Mouse (Mus musculus): ENCODE data around the gene Kcnj14.

The Kcnj14 gene

DNA sequence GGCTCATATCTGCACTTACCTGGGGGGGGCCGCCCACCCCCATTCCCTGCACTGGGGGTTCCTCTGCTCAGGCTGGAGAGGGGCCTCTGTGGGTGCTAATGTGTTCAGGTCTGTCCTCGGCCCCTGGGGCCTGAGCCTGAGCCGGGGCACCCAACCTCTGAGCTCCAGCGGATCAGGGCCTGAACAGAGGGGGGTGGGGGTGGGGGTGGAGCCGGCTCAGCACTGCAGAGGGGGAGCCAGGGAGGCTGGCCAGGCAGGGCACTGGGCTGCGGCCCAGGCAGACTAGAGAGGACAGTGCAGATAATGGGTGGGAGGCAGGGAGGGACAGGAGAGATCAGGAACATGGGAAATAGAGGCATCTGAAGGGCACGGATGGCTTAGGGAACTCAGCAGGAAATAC lies at the start of gene Kcnj14:
Gene Kcnj14 (minus strand): TSS at position 185 of the 400 bp plus-strand sequence.
- no peak for DNase-seq (ENCODE audit: low spot score in 2 of 2)

DNA sequence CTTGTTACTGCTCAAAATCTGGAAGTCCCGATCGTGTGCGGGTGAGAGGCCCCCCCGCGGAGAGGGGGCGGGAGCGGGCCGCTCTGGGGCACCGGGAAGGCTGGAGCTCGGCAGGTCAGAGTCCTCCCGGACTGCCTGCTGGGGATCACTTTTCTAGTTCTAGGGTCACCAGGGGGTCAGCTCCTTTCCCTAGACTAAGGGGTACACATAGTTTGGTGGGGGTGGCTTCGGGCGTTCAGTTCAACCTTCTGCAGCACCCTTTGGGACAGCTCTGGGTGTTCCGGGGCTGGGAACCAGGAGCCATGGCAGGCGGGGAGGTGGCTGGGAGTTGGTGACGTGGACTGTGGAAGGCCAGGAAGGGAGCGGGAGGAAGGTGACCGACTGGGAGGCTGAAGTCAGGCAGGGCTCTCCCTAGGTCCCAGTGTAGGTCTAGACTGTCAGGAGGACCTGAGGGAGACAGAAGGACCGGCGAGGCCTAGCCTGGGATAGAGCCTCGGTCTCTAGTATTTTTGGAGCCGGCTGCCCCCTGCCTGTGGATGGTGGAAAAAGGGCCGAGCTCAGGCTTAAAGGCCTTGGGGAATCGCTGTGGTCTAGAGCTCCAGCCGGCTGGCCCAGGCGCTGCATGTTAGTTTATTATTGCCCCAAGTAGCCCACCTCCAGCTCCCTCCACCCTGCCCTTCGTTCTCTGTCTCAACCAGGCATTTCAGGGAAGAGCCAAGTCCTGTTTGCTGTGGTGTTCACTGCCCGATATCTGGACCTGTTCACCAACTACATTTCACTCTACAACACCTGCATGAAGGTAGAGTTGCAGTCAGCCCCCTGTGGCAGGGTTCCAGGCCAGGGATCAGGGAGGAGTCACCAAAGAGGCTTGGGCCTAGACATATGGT lies 48.7 kb upstream of the Kcnj14 start:
- DNase-seq (ENCODE audit: low spot score in 2 of 2), result no peak

- peak; percentile 83 to 92 for DNase-seq (ENCODE audit: low spot score in 2 of 2)
These were observed 48.0 kb upstream of the Kcnj14 start, which contains the start of gene Kdelr1 for GRCm38 (mm10) chr7:45872624-45873023. Gene Kdelr1, plus strand, starts transcription at chr7:45872772.

DNA sequence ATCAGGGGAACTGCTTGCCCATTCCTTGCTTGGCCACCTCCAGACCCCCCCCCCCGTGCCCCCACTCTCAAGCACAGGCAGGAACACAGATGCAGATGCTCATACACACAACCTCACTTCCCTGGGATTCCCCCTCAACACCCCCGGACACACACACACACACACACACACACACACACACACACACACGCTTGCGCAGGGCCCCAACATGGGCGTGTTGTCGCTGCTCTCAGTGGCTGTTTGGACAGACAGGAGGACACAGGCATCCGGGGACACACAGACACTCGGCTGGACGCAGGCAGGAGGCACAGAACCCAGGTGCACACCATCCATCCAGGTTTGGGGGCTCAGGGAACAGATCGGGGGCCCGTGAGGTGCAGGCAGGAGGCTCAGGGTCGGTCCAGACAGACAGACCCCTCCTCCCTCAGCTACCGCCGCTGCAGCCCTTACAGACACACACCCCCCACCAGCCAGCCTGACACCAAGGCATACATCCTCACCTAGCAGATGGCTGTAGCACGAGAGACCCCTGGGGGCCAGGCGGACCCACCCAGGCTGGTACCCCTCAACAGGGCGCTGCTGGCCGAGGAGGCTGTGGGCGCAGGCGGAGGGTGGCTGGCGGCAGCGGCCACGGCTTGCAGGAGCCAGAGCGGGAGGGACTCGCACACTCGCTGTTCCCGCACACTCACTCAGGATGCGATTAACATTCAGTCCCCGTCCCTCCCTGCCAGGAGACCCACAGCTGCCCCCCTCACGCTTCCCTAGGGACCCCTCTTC lies 45.9 kb upstream of the Kcnj14 start:
- DNase-seq (ENCODE audit: low spot score in 2 of 2), result no peak

DNA sequence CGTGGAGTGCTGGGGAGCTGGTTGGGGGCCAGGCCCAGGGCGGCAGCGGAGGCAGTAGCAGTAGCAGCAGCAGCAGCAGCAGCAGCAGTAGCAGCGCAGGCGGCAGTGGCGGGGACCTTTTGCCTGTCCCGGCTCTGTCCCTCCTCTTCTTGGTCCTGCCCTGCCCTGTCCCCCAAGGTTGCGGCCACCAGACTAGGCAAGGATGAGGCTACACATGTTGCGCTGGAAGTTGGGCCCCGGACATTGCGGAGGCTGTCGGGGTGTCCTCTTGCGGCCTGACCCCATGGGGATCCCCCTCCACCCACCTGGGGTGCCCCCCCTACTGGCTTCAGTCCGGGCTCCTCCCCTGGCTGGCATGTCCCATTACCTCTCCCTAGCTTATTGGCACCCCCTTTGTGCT lies 45.2 kb upstream of the Kcnj14 start:
- no peak for DNase-seq (ENCODE audit: low spot score in 2 of 2)

DNA sequence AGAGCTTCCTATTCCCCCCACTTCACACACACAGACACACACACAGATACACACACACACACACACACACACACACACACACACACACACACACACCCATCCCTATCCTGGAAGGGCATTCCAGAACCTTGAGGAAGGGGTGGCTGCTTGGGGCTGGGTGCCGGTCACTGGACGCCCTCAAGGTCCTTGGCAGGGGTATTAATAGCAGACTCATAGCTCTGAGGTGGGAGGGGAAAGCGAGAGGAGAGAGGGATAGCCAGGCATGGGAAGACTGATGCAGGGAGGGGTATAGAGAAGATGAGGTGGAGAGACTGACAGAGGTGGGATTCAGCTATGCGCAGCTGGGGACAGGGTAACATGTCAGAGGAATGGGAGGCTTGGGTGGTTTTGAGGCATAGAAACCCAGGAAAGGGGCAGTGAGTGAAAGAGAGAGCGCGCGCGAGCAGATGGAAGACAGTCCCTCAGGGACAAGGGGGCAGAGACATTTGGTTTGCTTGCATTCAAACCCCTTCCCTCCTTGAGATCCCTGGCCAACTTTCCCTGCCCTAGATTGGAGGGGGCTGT lies 44.6 kb upstream of the Kcnj14 start:
- DNase-seq (ENCODE audit: low spot score in 2 of 2), result no peak

DNA sequence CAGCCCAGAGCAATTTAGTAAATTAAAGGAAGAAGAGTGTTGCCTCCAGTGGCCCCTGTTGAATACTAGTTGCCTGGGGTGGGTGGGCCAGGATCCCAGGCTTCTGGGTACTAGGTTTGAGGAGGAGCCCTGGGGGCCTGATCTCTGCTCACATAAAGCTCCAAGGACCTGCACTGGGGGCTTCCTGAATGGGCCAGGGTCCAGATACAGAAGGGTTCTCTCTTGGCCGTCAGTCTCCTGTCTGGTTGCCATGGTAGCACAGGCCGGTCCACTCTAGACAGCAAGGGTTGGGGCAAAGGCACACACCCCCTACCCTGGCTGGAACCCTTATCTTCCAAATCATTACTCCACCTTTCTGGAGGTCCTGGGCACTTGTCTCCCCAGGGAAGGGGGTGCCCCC lies 43.3 kb upstream of the Kcnj14 start:
- no peak for DNase-seq (ENCODE audit: low spot score in 2 of 2)

DNA sequence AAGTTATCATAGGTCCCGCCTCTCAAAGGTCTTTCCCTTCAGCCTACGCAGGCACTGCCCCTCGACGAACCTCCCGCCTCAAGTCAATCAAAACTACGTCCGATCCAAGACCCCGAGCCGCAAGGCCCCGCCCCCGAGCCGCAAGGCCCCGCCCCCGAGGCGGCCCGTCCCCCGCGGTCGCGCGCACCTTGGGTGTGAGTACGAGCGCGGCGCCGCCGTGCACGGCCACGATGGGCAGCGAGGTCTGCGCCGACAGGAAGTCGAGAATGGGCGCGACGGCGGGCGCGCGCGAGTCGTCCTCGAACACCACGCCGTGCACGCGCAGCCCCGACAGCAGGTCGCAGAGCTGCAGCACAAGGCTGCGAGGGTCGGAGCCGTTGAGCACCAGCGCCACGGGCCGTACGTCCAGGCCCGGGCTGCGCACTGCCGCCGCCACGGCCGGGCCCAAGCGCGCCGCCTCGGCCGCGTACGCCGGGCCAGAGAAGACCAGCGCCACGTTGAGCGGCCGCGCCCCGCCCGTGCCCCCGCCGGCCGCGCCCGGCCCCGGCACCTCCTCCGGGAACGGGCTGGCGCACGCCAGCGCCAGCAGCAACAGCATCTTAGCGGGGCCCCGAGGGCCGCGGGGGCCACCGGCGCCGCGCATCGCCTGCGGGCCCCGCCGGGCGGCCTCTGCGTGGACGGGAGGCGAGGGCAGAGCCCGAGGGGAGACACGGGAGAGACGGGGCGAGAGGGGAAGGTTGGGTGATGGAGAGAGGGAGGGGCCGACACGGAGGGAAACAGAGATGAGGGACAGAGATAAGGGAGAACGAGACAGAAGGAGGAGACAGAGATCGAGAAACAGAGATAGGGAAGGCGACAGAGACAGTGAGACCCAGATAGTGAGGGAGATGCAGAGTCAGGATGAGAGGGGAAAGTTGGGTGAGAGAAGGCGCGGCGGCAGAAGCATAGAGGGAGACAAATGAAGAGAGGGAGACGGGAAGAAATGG lies 41.6 kb upstream of the Kcnj14 start:
- DNase-seq (ENCODE audit: low spot score in 2 of 2), result peak; percentile 95

DNA sequence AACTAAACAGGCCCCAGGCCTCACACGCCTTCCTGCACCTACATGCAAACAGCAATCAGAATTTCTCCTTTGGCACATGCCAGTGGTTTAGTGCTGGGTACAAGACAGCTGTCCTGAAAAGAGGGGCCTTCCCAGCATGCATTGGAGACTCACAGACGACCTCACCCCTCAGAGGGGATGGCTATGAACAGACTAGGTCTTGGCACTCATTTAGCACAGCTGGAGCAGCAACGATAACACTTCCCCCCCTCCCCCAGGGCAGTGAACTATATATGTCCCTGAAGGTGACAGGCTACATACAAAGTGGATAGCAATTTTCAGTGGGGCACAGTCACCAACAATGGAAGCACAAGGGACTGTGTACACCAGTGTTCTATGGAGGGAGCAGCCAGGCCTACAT lies 39.9 kb upstream of the Kcnj14 start:
- DNase-seq (ENCODE audit: low spot score in 2 of 2), result no peak

DNA sequence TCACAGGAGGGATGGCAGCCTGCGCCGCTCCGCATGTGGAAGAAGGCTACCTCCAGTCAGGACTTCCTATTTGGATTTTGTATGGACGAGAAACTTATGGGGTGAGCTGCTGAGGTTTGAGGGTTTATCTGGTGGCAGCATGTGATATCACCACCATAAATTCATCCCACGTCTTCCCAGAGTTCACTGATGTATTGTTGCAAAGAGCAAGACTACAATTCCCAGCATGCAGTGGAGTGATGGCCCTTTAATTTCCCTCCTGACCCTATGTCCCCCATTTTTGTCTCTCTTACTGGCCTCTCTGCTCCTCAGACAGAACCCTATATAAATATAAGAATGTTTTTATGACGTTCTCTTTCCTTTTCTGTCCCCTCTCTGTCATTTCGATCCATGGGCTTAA lies 38.2 kb upstream of the Kcnj14 start:
- DNase-seq (ENCODE audit: low spot score in 2 of 2), result no peak

DNA sequence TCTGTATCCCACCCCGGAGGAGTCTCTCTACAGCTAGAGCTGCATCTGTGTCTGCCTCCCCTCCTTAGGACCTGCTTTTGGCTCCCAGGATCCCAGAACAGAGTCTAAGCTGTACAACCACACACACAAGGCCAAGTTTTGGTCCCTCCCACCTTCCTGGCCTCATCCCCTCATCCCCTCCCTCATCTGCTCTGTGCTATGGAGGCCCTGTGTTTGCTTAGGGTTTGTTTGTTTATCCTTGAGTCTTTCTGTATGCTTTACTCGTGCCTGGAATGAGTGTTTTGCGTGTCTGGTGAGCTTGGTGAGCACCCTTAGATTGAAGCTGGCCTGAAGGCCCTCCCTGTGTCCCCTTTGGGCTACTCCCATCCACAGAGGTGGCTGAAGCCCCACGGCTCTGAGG lies 34.4 kb upstream of the Kcnj14 start:
- no peak for DNase-seq (ENCODE audit: low spot score in 2 of 2)

- DNase-seq (ENCODE audit: low spot score in 2 of 2), result no peak
These were observed 32.6 kb upstream of the Kcnj14 start for GRCm38 (mm10) chr7:45856950-45857901.

DNA sequence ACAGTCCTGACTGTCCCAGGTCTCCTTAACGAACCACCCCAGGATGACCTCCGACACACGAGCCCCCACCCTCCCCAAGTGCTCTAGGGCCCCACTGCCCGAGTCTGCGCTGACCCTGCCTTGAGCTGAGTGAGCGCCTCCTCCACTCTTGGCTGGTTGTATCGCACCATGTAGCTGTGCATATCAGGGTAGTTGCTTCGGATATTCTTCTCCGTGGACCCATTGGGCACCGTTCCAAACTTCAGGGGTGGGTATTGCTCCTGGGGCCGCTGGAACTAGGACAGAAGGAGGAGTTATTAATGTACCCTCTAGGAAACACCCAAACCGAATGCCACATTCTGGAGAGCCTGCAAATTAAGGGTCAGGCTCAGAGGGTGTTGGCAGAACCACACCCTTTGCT lies 28.5 kb upstream of the Kcnj14 start:
- no peak for DNase-seq (ENCODE audit: low spot score in 2 of 2)

- DNase-seq (ENCODE audit: low spot score in 2 of 2), result no peak
These were observed 26.1 kb upstream of the Kcnj14 start for GRCm38 (mm10) chr7:45850661-45851060.

GRCm38 (mm10) chr7:45848447-45849027 lies 24.0 kb upstream of the Kcnj14 start:
- no peak for DNase-seq (ENCODE audit: low spot score in 2 of 2)

DNA sequence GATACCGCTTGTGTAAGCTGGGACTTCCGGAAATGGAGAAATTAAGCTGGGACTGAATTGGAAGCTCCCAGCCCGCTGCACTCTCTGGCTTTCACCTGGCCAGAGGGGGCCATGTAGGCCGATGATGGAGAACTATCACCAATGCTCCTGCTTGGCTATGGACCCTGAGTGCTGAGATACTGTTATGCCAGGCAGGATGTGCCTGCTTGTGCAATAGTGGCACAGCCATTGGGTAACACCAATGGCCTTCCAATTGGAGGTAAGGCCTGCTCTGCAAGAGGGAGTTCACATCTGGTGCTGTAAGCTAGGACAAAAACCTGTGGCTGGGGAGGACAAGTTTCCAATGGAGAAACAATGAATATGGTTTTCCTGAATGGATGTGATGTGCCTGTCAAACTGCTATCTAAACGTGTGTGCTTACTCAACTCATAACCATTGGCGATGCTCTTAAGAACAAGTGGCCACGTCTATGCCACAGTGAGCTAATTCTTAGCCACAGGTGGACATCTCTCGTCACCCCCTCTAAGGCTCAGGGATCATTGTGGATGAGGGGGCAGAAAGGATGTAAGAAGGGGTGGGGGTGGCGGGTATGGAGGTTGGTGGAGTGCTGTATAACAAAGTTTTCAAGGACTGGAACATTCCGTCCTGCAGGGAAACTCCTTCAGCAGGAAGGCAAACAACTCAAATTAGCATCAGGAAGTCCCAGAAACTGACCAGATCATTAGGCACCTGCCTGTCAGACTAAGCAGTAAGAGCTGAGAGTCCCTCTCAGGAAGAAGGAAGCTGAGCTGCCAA lies 18.6 kb upstream of the Kcnj14 start:
- no peak for DNase-seq (ENCODE audit: low spot score in 2 of 2)

DNA sequence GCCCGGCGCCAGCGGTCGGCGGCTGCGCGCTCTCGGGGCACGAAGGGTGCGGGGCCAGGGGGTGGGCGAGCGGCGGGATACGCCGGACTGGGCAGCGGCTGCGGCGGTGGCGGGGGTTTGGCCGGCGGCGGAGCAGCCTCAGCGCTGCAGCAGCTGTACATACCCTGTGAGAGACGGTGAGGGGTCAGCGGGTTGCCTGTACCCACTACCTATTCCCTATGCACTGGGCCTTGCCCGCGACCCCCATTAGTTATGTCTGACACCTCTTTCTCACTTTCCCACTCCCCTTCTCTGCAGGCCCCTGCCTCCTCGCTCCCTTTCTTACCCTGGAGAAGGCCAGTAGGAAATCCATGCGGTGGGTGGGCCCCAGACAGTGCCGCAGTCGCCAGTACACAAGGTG lies 9.3 kb upstream of the Kcnj14 start:
- no peak for DNase-seq (ENCODE audit: low spot score in 2 of 2)

- no peak for DNase-seq (ENCODE audit: low spot score in 2 of 2)
These were observed 8.7 kb upstream of the Kcnj14 start for GRCm38 (mm10) chr7:45833148-45833790.
